In genomic region chr10:69764402-69764801, GRCm38 (mm10) we compare ENCODE assay signal across 13 mouse cellular contexts.
DNase-seq lines count a peak whose midpoint lies in the region; ATAC-seq and TF ChIP-seq lines count a peak whose summit lies in the region.
"Had no signal": no experiment of that assay in that cellular context is flagged by ENCODE, and none has a peak within 500 bp of the region (broad histone marks: within the 10 kb centered on the region; RNA-seq: fewer than 3 reads in every experiment).

No protein-coding gene starts in this region.

- H3K36me3 ChIP-seq in lung, embryonic 14.5 days (ENCODE audit: insufficient read depth): no peaks in the 10 kb centered on the region
- no peaks in the 10 kb centered on the region for H3K36me3 ChIP-seq in hindbrain, embryonic 16.5 days (ENCODE audit: control insufficient read depth, insufficient read depth, low read length)
- no peaks in the 10 kb centered on the region for H3K36me3 ChIP-seq in kidney, adult 2 months (ENCODE audit: control insufficient read depth, insufficient read depth, low read length)
- H3K36me3 ChIP-seq: heart, embryonic 15.5 days; limb, embryonic 12.5 days had no signal

- H3K4me1 ChIP-seq in lung, embryonic 14.5 days (ENCODE audit: insufficient read depth): no peaks in the 10 kb centered on the region
- no peaks in the 10 kb centered on the region for H3K4me1 ChIP-seq in lung, adult 2 months (ENCODE audit: control insufficient read depth, insufficient read depth, low read length)
- peaks cover 11% of the 10 kb centered on the region for H3K4me1 ChIP-seq in hindbrain, embryonic 16.5 days (ENCODE audit: control insufficient read depth, insufficient read depth, low read depth, low read length)
- H3K4me1 ChIP-seq in kidney, adult 2 months (ENCODE audit: control insufficient read depth, insufficient read depth, low read length): no peaks in the 10 kb centered on the region
- H3K4me1 ChIP-seq: heart, embryonic 15.5 days; limb, embryonic 12.5 days; megakaryocyte, embryonic 14.5 days had no signal

- no peaks in the 10 kb centered on the region for H3K9me3 ChIP-seq in lung, embryonic 14.5 days (ENCODE audit: low read depth, low read length)
- no peaks in the 10 kb centered on the region for H3K9me3 ChIP-seq in hindbrain, embryonic 16.5 days (ENCODE audit: control insufficient read depth, low read length)
- H3K9me3 ChIP-seq: heart, embryonic 15.5 days; limb, embryonic 12.5 days had no signal

- TF ChIP-seq CTCF in lung, embryonic 14.5 days (IDR thresholded peaks at IDR 0.05; ENCODE audit: low read depth): no peak
- no peak for TF ChIP-seq CTCF in lung, adult 2 months (IDR thresholded peaks at IDR 0.05; ENCODE audit: insufficient read depth, low read length)
- no peak for TF ChIP-seq CTCF in brain, embryonic 14.5 days (IDR thresholded peaks at IDR 0.05; ENCODE audit: borderline replicate concordance, extremely low read depth, insufficient read depth, insufficient read length)
- no peak for TF ChIP-seq CTCF in kidney, adult 2 months (conservative IDR thresholded peaks at IDR 0.05; ENCODE audit: insufficient read depth, insufficient read length, low read depth, low read length)

- H3K4me2 ChIP-seq in lung, embryonic 14.5 days: no peak overlapping the region
- H3K4me2 ChIP-seq in hindbrain, embryonic 16.5 days (ENCODE audit: low read length): no peak overlapping the region
- H3K4me2 ChIP-seq: heart, embryonic 15.5 days; limb, embryonic 12.5 days had no signal

- DNase-seq in lung, embryonic 14.5 days: peak; percentile 18
- no peak for DNase-seq in lung, adult 2 months
- peak; percentile 75 for DNase-seq in brain, embryonic 14.5 days (ENCODE audit: low read depth)
- peak; percentile 11 for DNase-seq in fat pad, adult 2 months (ENCODE audit: extremely low read depth, low read depth, low spot score)
- no peak for DNase-seq in thymus, postnatal 36 days
- DNase-seq in kidney, adult 2 months: no peak
- DNase-seq: adrenal gland, postnatal 14 days; cerebellum, adult 9-11 months had no signal

- H3K27me3 ChIP-seq in lung, embryonic 14.5 days (ENCODE audit: insufficient read depth, low read length): no peaks in the 10 kb centered on the region
- no peaks in the 10 kb centered on the region for H3K27me3 ChIP-seq in hindbrain, embryonic 16.5 days (replicated peaks; ENCODE audit: control insufficient read depth, insufficient read depth, low read length)
- no peaks in the 10 kb centered on the region for H3K27me3 ChIP-seq in kidney, adult 2 months (replicated peaks; ENCODE audit: control insufficient read depth, insufficient read depth, low read length)
- H3K27me3 ChIP-seq: heart, embryonic 15.5 days; limb, embryonic 12.5 days; megakaryocyte, embryonic 14.5 days had no signal

- ATAC-seq in lung, embryonic 14.5 days (ENCODE audit: insufficient read depth): no peak
- ATAC-seq in hindbrain, embryonic 16.5 days: peak; percentile 7; the same call in 1 of the 2 replicates

- no peak overlapping the region for H3K27ac ChIP-seq in lung, embryonic 14.5 days (ENCODE audit: low read depth)
- H3K27ac ChIP-seq in hindbrain, embryonic 16.5 days (ENCODE audit: low read depth, low read length): peak overlapping the region; percentile 51; the same call in 1 of the 2 replicates
- no peak overlapping the region for H3K27ac ChIP-seq in kidney, adult 2 months (ENCODE audit: insufficient read depth, low read depth, low read length)
- H3K27ac ChIP-seq: heart, embryonic 15.5 days; limb, embryonic 12.5 days had no signal

- WGBS in lung, embryonic 14.5 days: 36% methylated on average over 4 of the region's 4 CpGs
- WGBS in lung, adult 2 months: 50% methylated on average over 4 of the region's 4 CpGs
- 34% methylated on average over 4 of the region's 4 CpGs for WGBS in hindbrain, embryonic 16.5 days
- 63% methylated on average over 4 of the region's 4 CpGs for WGBS in kidney, adult 2 months

- no peak overlapping the region for H3K9ac ChIP-seq in lung, embryonic 14.5 days
- H3K9ac ChIP-seq in hindbrain, embryonic 16.5 days (ENCODE audit: low read depth, low read length): no peak overlapping the region
- H3K9ac ChIP-seq: heart, embryonic 15.5 days; limb, embryonic 12.5 days had no signal

- no peak overlapping the region for H3K4me3 ChIP-seq in lung, embryonic 14.5 days (ENCODE audit: low read depth, low read length)
- no peak overlapping the region for H3K4me3 ChIP-seq in lung, adult 2 months (replicated peaks; ENCODE audit: extremely low read depth, low read depth, low read length)
- no peak overlapping the region for H3K4me3 ChIP-seq in hindbrain, embryonic 16.5 days (ENCODE audit: low read length)
- H3K4me3 ChIP-seq in kidney, adult 2 months (ENCODE audit: insufficient read depth, low read depth, low read length): no peak overlapping the region
- H3K4me3 ChIP-seq: erythroblast, embryonic 14.5 days; heart, embryonic 15.5 days; limb, embryonic 12.5 days; megakaryocyte, embryonic 14.5 days had no signal

- no peak for TF ChIP-seq POLR2A in lung, adult 2 months (IDR thresholded peaks at IDR 0.05; ENCODE audit: borderline replicate concordance, extremely low read depth, low read depth, low read length)
- no peak for TF ChIP-seq POLR2A in brain, embryonic 14.5 days (IDR thresholded peaks at IDR 0.05; ENCODE audit: borderline replicate concordance, extremely low read depth, insufficient read depth, insufficient read length, poor library complexity, severe bottlenecking)
- no peak for TF ChIP-seq POLR2A in kidney, adult 2 months (IDR thresholded peaks at IDR 0.05; ENCODE audit: low read depth, low read length)

Comparison
In these comparisons a context has a peak if more than half of its experiments do, and no peak if none do; other contexts are left out.
1. DNase-seq: peak in lung, embryonic 14.5 days (single experiment), brain, embryonic 14.5 days (single experiment) and fat pad, adult 2 months (single experiment); none in lung, adult 2 months (single experiment), thymus, postnatal 36 days (0 of 2) and kidney, adult 2 months (single experiment).